Comparison of ENCODE assay signal across 16 mouse cellular contexts in genomic region chr10:110469445-110469844, GRCm38 (mm10). TPM values are rescaled to one million over a fixed set of nuclear protein-coding genes. Genes with fewer than 3 reads are reported as not detected.
"Had no signal": no experiment of that assay in that cellular context is flagged by ENCODE, and none has a peak within 500 bp of the region (broad histone marks: within the 10 kb centered on the region; RNA-seq: fewer than 3 reads in every experiment).

No protein-coding gene starts in this region.

- H3K4me1 ChIP-seq: liver, embryonic 13.5 days had no signal

- H3K4me3 ChIP-seq: layer of hippocampus, adult 2 months; liver, embryonic 13.5 days had no signal

- DNase-seq: kidney, adult 2 months; kidney, postnatal 25 days; layer of hippocampus, adult 9-11 months; liver, embryonic 13.5 days; lung, adult 2 months; lung, postnatal 14 days; lung, postnatal 4 days; midbrain, embryonic 14.5 days; thymus, adult 2 months; thymus, postnatal 14 days; thymus, postnatal 4 days had no signal

- ATAC-seq: intestine, postnatal 0 days had no signal

- H3K27me3 ChIP-seq: liver, embryonic 13.5 days had no signal

- H3K27ac ChIP-seq: kidney, postnatal 0 days; layer of hippocampus, adult 2 months; liver, embryonic 13.5 days had no signal

RNA-seq across cellular contexts. Expression of gene Nav3, which starts 13.4 kb away (rescaled TPM):
- total RNA-seq: megakaryocyte progenitor cell, adult 5-6 weeks; megakaryocyte-erythroid progenitor cell, adult 5-6 weeks had no signal
